Mouse (Mus musculus): ENCODE data around the gene Ttll11. TPM values are rescaled to one million over a fixed set of nuclear protein-coding genes. Genes with fewer than 3 reads are reported as not detected.

Gene Ttll11
- polyA plus RNA-seq, 1 experiment from 2014 or later, result 1.4 TPM

- no peak overlapping the region for H3K27ac ChIP-seq (replicated peaks)
- no peak overlapping the region for H3K4me3 ChIP-seq (replicated peaks)
- H3K9ac ChIP-seq, result no peak overlapping the region
- no peak for ATAC-seq (ENCODE audit: insufficient number of reproducible peaks, low FRiP score, low TSS enrichment, low read depth)
- no peaks in the 10 kb centered on the region for H3K27me3 ChIP-seq
- 97% methylated on average over 12 of the region's 12 CpGs for WGBS
- no peaks in the 10 kb centered on the region for H3K9me3 ChIP-seq (replicated peaks)
- H3K4me1 ChIP-seq, result peaks cover 2% of the 10 kb centered on the region
- no peak overlapping the region for H3K4me2 ChIP-seq (replicated peaks)
- peaks cover 92% of the 10 kb centered on the region for H3K36me3 ChIP-seq
Observed at GRCm38 (mm10) chr2:35720104-35720503, 259.6 kb downstream of the Ttll11 start.

DNA sequence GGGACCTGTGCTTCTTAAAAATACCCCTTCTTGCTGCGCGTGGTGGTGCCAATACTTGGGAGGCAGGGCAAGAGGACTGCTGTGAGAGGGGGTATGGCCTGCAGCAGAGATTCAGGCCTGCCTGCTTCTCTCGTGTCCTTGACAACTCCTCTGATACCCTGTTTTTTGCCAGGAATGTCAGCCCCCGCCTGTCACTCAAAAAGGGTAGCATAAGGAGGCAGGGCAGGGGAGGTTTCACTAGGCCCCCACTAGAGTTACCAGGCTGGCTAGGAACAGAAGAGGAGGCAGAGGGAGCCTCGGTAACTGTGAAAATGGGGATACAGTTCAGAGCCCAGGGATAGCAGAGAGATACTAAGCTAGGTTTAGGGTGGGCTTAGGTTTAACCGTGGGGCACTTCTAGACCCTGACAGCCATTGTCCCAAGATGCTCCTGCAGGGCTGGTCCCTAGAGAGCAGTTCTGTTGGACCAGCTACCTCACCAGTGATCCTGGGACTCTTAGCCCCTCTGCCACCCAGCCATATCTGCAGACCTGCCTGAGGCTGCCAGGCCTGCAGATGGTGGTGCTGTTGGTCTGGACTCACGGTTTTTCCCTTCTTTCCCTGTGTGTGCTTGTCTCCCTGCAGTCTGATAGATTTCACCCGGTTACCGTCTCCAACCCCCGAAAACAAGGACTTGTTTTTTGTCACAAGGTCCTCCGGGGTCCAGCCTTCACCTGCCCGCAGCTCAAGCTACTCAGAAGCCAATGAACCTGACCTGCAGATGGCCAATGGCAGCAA, 260.3 kb downstream of the Ttll11 start:
- WGBS, result 88% methylated on average over 12 of the region's 12 CpGs
- H3K9ac ChIP-seq, result no peak overlapping the region
- no peak overlapping the region for H3K4me3 ChIP-seq (replicated peaks)
- no peak overlapping the region for H3K27ac ChIP-seq (replicated peaks)
- ATAC-seq (ENCODE audit: insufficient number of reproducible peaks, low FRiP score, low TSS enrichment, low read depth), result no peak
- no peak overlapping the region for H3K4me2 ChIP-seq (replicated peaks)
- no peaks in the 10 kb centered on the region for H3K9me3 ChIP-seq (replicated peaks)
- H3K4me1 ChIP-seq, result peaks cover 9% of the 10 kb centered on the region
- H3K27me3 ChIP-seq, result no peaks in the 10 kb centered on the region
- H3K36me3 ChIP-seq, result peaks cover 93% of the 10 kb centered on the region

DNA sequence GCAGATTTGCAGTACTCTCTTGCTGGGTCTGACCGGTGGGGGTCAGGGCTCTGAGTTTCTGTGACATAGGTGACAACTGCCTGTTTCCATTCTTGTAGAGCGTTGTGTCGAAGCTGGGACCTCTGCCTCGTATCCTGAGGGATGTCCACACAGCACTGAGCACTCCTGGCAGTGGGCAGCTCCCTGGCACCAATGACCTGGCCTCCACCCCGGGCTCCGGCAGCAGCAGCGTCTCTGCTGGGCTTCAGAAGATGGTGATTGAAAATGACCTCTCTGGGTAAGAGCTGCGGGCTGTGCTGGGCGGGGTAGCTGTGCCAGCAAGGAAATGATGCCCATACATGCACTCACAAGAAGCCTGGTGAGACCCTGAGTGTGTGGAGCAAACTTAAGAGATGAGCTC, 261.1 kb downstream of the Ttll11 start:
- no peaks in the 10 kb centered on the region for H3K9me3 ChIP-seq (replicated peaks)

DNA sequence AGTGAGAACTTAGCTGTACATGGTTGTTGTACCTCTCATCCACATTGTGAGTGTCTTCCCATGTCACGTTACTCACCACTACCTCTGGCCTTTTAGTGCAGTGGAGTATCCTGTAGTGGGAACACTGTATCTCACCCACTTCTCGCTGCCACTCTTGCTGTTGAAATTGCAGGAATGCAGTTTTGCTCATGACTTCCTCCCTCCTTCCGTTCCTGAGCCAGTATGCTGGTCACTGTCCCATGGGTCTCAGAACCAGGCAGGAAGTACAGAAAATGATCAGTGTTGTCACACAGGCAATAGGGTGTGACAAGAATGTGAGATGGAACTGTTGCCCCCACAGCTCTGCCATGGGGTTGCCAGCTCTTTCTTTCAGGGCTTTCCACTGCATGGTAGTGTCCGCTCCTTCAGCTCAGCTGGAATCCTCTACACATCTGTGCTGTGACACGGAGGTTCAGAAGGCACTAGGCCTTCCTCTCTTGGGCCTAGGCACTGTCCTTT, 261.7 kb downstream of the Ttll11 start:
- Histone ChIP-seq H3K4me2 (replicated peaks) (no peak overlapping the region), H3K4me3 (replicated peaks) (no peak overlapping the region), H3K27me3 (no peaks in the 10 kb centered on the region), H3K9me3 (replicated peaks) (no peaks in the 10 kb centered on the region), H3K9ac (no peak overlapping the region), H3K4me1 (peaks cover 15% of the 10 kb centered on the region), H3K27ac (replicated peaks) (no peak overlapping the region), H3K36me3 (peaks cover 95% of the 10 kb centered on the region)
- ATAC-seq (ENCODE audit: insufficient number of reproducible peaks, low FRiP score, low TSS enrichment, low read depth), result no peak
- 83% methylated on average over 5 of the region's 5 CpGs for WGBS

More for the DNA sequence above, 261.1 kb downstream of the Ttll11 start:
- ATAC-seq (ENCODE audit: insufficient number of reproducible peaks, low FRiP score, low TSS enrichment, low read depth), result no peak
- Histone ChIP-seq H3K4me2 (replicated peaks) (no peak overlapping the region), H3K9ac (no peak overlapping the region), H3K36me3 (peaks cover 97% of the 10 kb centered on the region), H3K4me3 (replicated peaks) (no peak overlapping the region), H3K27me3 (no peaks in the 10 kb centered on the region), H3K27ac (replicated peaks) (no peak overlapping the region), H3K4me1 (peaks cover 15% of the 10 kb centered on the region)
- WGBS, result 92% methylated on average over 9 of the region's 9 CpGs

DNA sequence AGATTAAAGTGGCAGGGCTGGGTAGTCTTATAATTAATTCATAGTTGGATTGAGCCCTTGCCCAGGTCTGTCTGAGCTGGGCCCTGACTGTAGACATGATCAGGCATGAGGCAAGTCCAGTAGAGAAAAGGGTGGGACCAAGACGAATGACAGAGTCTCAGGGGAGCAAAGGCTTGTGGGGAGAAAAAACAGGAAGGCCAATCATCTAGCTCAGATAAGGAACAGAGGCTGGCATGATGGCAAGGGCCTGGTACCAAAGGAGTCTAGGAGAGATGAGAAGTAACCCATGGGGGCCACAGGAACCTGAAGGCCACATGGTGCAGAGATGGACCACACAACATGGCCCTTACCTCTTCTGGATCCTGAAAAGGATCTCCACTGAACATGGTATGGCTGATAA, 263.5 kb downstream of the Ttll11 start:
- no peak for ATAC-seq (ENCODE audit: insufficient number of reproducible peaks, low FRiP score, low TSS enrichment, low read depth)
- Histone ChIP-seq H3K9ac (no peak overlapping the region), H3K4me2 (replicated peaks) (no peak overlapping the region), H3K27me3 (no peaks in the 10 kb centered on the region), H3K9me3 (replicated peaks) (no peaks in the 10 kb centered on the region), H3K4me3 (replicated peaks) (no peak overlapping the region), H3K4me1 (peaks cover 15% of the 10 kb centered on the region), H3K36me3 (peaks cover 95% of the 10 kb centered on the region), H3K27ac (replicated peaks) (no peak overlapping the region)
- WGBS, result 62% methylated on average over 1 of the region's 1 CpGs

- no peak for ATAC-seq (ENCODE audit: insufficient number of reproducible peaks, low FRiP score, low TSS enrichment, low read depth)
- H3K9me3 ChIP-seq (replicated peaks), result no peaks in the 10 kb centered on the region
- H3K4me2 ChIP-seq (replicated peaks), result no peak overlapping the region
- 74% methylated on average over 3 of the region's 3 CpGs for WGBS
- peaks cover 15% of the 10 kb centered on the region for H3K4me1 ChIP-seq
- H3K36me3 ChIP-seq, result peaks cover 95% of the 10 kb centered on the region
- H3K27ac ChIP-seq (replicated peaks), result no peak overlapping the region
- no peak overlapping the region for H3K4me3 ChIP-seq (replicated peaks)
- H3K9ac ChIP-seq, result no peak overlapping the region
- H3K27me3 ChIP-seq, result no peaks in the 10 kb centered on the region
Observed at GRCm38 (mm10) chr2:35715485-35715884, 264.2 kb downstream of the Ttll11 start.

- ATAC-seq (ENCODE audit: insufficient number of reproducible peaks, low FRiP score, low TSS enrichment, low read depth), result no peak; the same call in 1 of the 2 replicates
- H3K4me3 ChIP-seq (replicated peaks), result no peak overlapping the region
- H3K27me3 ChIP-seq, result no peaks in the 10 kb centered on the region
- no peaks in the 10 kb centered on the region for H3K9me3 ChIP-seq (replicated peaks)
- no peak overlapping the region for H3K4me2 ChIP-seq (replicated peaks)
- WGBS, result 40% methylated on average over 8 of the region's 8 CpGs
- H3K36me3 ChIP-seq, result peaks cover 95% of the 10 kb centered on the region
- no peak overlapping the region for H3K27ac ChIP-seq (replicated peaks)
- no peak overlapping the region for H3K9ac ChIP-seq
- peaks cover 15% of the 10 kb centered on the region for H3K4me1 ChIP-seq
Observed at GRCm38 (mm10) chr2:35714742-35715167, 265.0 kb downstream of the Ttll11 start.

GRCm38 (mm10) chr2:35713460-35713859, 266.3 kb downstream of the Ttll11 start:
- Histone ChIP-seq H3K27ac (replicated peaks) (no peak overlapping the region), H3K27me3 (no peaks in the 10 kb centered on the region), H3K9ac (no peak overlapping the region), H3K4me3 (replicated peaks) (no peak overlapping the region), H3K4me2 (replicated peaks) (no peak overlapping the region), H3K4me1 (peaks cover 15% of the 10 kb centered on the region), H3K9me3 (replicated peaks) (no peaks in the 10 kb centered on the region), H3K36me3 (peaks cover 95% of the 10 kb centered on the region)
- no peak for ATAC-seq (ENCODE audit: insufficient number of reproducible peaks, low FRiP score, low TSS enrichment, low read depth)
- 78% methylated on average over 7 of the region's 7 CpGs for WGBS

- Histone ChIP-seq H3K27ac (replicated peaks) (no peak overlapping the region), H3K4me3 (replicated peaks) (no peak overlapping the region), H3K4me2 (replicated peaks) (no peak overlapping the region), H3K4me1 (peaks cover 15% of the 10 kb centered on the region), H3K27me3 (no peaks in the 10 kb centered on the region), H3K36me3 (peaks cover 91% of the 10 kb centered on the region), H3K9ac (no peak overlapping the region), H3K9me3 (replicated peaks) (no peaks in the 10 kb centered on the region)
- ATAC-seq (ENCODE audit: insufficient number of reproducible peaks, low FRiP score, low TSS enrichment, low read depth), result no peak
- WGBS, result 92% methylated on average over 5 of the region's 5 CpGs
Observed at GRCm38 (mm10) chr2:35712611-35713010, 267.1 kb downstream of the Ttll11 start.

DNA sequence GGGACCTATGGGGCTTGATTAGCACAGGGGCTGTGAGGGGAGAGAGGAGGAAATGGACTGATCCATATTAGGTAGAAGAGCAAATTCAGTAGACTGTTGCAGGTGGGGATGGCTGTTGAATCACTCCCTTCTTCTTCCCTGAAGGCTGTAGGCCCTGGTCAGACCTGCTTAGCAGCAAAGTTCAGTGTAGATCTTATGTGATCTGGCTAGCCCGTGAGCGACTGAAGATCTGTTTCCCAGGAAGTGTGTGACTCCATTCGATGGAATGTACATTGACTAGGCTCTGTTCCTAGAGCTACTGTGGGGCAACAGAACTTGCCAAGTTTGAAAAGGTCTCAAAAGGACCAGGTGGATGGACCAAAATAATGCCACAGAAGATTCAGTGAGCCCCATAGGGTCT, 276.5 kb downstream of the Ttll11 start:
- no peak overlapping the region for H3K4me2 ChIP-seq (replicated peaks)
- H3K27ac ChIP-seq (replicated peaks), result peak overlapping the region; percentile 39; the same call in 1 of the 2 replicates
- H3K4me1 ChIP-seq, result peaks cover 46% of the 10 kb centered on the region
- 0 out of 2 replicates have a peak, but pooled peaks cover 10% of the 10 kb centered on the region for H3K36me3 ChIP-seq
- no peak overlapping the region for H3K9ac ChIP-seq
- WGBS, result 71% methylated on average over 3 of the region's 3 CpGs
- H3K27me3 ChIP-seq, result no peaks in the 10 kb centered on the region
- no peak for ATAC-seq (ENCODE audit: insufficient number of reproducible peaks, low FRiP score, low TSS enrichment, low read depth)
- no peaks in the 10 kb centered on the region for H3K9me3 ChIP-seq (replicated peaks)
- no peak overlapping the region for H3K4me3 ChIP-seq (replicated peaks)

DNA sequence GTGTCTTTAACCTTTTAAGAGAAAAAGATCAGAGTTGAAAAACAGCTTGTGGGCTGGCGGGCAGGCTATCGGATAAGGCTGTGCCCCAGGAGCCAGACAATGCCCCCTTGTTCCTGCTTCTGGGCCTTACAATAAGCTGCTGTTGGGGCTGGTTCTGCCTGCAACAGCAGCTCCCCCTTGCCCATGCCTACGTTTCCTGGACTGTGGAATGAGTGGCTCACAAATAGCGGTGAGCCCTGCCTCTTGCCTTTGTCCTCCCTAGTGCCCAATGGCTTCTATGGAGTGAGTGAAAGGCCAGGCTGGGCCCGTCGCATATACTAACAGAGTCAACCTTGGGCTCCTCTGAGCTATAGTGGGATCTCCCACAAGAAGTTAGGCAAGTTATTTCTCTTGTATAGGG, 277.1 kb downstream of the Ttll11 start:
- 59% methylated on average over 6 of the region's 6 CpGs for WGBS
- peak overlapping the region; percentile 39; the same call in 1 of the 2 replicates for H3K27ac ChIP-seq (replicated peaks)
- ATAC-seq (ENCODE audit: insufficient number of reproducible peaks, low FRiP score, low TSS enrichment, low read depth), result no peak; the same call in 1 of the 2 replicates

More for the DNA sequence above, 277.1 kb downstream of the Ttll11 start:
- Histone ChIP-seq H3K4me1 (peaks cover 52% of the 10 kb centered on the region), H3K9me3 (replicated peaks) (no peaks in the 10 kb centered on the region), H3K4me3 (replicated peaks) (no peak overlapping the region), H3K27me3 (no peaks in the 10 kb centered on the region), H3K36me3 (0 out of 2 replicates have a peak, but pooled peaks cover 7% of the 10 kb centered on the region), H3K4me2 (replicated peaks) (no peak overlapping the region), H3K9ac (no peak overlapping the region)

Measured in embryonic facial prominence, embryonic 15.5 days (tissue).